Mouse (Mus musculus) brain, embryonic 14.5 days (tissue): Measurements from ENCODE around the gene Fdxr. TPM values are rescaled to one million over a fixed set of nuclear protein-coding genes. Genes with fewer than 3 reads are reported as not detected.

ENCODE experiments used
- DNase-seq: peaks from one replicate; pipeline ENCODE4 v3.0.0-alpha.2; 2011; ENCODE audit warnings: low read depth
- CTCF ChIP-seq: fragments of 200-500 bp; IDR thresholded peaks from 2 replicates; pipeline ENCODE4 v1.5.1; 2012; ENCODE audit warnings: inconsistent platforms, mild to moderate bottlenecking, moderate library complexity, borderline replicate concordance; ENCODE audit not compliant: insufficient read depth, insufficient read length; ENCODE audit errors: extremely low read depth
- POLR2A ChIP-seq: fragments of 200-500 bp; IDR thresholded peaks from 2 replicates; pipeline ENCODE4 v1.6.1; 2012; ENCODE audit warnings: mild to moderate bottlenecking, inconsistent platforms, borderline replicate concordance; ENCODE audit not compliant: poor library complexity, insufficient read depth, insufficient read length, severe bottlenecking; ENCODE audit errors: extremely low read depth
- polyA plus RNA-seq: library from polyadenylated mRNA; depleted of rRNA; stranded (reverse); fragments of >200 nt; gene quantifications from 2 replicates; pipeline ENCODE4 v1.2.3, GENCODE M21; 2012

Fdxr gene
- polyA plus RNA-seq, 1 experiment = 26.1 TPM

DNA sequence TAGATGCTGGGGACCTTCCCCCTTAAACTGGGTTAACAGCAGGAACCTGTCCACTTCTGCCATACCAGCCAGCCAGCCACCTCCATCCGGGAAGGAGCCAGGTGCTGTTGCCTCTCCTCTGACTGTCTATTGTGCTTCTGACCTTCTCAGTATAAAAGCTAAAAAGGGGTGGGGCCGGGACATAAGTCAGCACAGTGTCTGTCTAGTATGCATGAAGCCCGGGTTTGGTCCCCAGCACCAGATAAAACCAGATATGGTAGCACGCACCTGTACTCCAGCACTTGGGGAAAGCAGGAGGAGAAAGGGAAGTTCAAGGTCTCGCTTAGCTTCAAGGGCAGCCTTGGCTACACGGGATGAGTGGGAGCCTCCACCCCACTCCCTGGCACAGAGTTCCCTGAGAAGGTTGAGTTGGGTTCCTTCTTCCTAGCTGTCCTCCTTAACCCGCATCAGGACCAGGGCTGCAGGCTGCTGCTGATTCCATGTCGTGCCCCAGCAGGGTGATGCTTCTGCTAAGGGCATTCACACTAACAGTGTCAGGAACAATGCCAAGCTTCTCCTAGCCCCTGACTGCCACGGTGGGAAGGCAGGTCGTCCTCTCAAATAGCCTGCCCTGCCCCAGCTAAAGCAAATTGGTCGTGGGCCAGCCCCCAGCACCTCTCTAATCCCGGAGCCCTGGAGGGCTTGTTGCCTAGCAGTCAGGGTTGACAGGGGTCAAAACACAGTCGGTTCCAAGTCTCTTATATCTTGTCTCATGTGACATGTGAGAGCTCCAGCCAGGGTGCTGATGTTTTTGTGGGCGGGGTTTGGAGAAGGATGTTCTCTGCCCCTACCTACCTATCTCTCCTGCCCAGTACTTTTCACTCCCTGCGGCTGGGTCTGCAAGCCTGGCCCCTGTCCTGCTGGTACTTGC is 47.6 kb downstream of the Fdxr start:
- DNase-seq = no peak
- TF ChIP-seq CTCF = no peak
- TF ChIP-seq POLR2A = no peak

DNA sequence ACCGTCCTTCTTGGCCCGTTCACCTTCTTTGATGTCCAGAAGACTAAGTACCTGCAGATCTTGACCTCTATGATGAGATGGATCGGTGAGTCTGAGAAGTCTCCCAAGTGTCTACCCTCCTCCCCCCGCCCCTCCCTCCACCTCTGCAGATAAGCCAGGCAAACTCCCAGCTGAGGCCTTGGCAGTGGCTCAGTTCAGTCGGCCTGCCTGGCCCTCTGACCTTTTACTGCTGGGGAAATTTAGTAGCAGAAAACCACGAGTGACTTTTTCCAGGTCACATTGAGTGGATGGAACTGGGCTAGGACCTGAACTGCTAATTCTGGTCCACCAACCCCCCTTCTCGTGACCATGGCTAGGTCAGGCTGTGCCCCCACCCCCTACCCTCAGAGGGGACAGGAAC is 48.4 kb downstream of the Fdxr start:
- TF ChIP-seq CTCF = no peak
- TF ChIP-seq POLR2A = no peak
- no peak for DNase-seq

- DNase-seq = no peak
- TF ChIP-seq CTCF (no peak), POLR2A (no peak)
Measured at GRCm38 (mm10) chr11:115227640-115228039, 49.2 kb downstream of the Fdxr start.

GRCm38 (mm10) chr11:115226811-115227491 is 49.9 kb downstream of the Fdxr start:
- peak; percentile 91 for DNase-seq
- TF ChIP-seq CTCF (no peak), POLR2A (no peak)

DNA sequence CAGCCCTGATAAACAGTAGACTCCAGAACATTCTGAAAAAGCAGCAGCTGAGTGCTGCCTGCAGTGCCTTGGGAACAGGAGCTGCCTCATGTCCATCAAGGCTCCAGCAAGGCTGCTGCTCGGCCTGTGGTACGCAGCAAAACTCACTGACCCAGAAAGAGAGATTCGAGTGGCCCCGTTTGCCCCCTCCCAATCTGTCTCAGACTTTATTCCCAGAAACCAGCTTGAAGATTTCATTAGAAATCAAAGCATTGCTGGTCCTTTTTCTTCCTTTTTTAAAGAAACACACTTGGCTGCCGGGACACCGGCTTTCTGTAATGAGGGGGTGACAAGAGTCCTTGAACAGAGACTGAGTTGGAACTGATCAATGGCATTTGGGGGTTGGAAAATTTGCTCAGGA is 51.5 kb downstream of the Fdxr start:
- TF ChIP-seq POLR2A (no peak), CTCF (no peak)
- peak; percentile 47 for DNase-seq

GRCm38 (mm10) chr11:115224889-115225288 is 52.0 kb downstream of the Fdxr start:
- peak; percentile 72 for DNase-seq
- TF ChIP-seq POLR2A (no peak), CTCF (peak; percentile 72)

GRCm38 (mm10) chr11:115223877-115224276 is 53.0 kb downstream of the Fdxr start:
- DNase-seq = no peak
- no peak for TF ChIP-seq CTCF
- no peak for TF ChIP-seq POLR2A

GRCm38 (mm10) chr11:115223451-115223850 is 53.4 kb downstream of the Fdxr start:
- TF ChIP-seq POLR2A (no peak), CTCF (no peak)

DNA sequence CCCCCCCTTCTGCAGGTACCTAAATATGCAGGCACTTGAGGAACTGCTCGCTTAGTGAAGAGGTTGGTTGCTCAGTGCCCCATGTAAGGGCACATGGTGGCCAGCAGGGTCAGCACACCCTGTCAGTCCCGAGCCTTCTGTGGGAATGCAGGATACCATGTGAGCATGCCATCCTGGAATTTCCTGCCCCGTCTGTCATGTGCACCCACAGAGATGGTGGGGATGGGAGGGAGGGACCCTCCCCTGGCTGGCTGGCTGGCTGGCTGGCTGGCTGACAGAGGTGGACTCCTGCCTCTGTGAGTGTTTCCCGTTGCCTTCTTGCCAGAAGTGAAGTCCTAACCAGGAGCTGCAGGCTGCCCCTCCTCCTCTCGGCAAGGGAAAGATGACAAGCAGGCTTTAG is 54.3 kb downstream of the Fdxr start:
- peak; percentile 27 for DNase-seq
- TF ChIP-seq POLR2A = no peak
- TF ChIP-seq CTCF = no peak

More at GRCm38 (mm10) chr11:115223451-115223850, 53.4 kb downstream of the Fdxr start:
- DNase-seq = no peak

DNA sequence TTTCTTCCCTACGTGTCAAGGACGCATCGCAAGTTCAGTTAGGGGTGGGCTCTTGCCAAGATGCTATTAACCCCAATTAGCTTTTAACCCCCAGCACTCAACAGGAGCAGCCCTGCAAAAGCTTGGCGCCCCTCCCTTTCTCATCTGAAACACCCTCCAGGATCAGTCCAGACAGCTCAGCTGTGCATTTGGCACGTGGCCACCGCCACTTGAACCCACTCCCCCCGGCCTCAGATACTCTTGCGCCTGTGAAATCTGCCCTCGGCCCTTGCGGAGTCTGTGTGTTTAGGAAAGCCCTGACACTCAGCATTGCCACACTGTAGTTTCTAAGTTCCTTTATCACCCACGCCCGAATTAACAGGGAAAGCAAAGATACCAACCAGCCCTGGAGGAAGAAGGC is 54.8 kb downstream of the Fdxr start:
- no peak for TF ChIP-seq CTCF
- no peak for TF ChIP-seq POLR2A
- peak; percentile 83 for DNase-seq

DNA sequence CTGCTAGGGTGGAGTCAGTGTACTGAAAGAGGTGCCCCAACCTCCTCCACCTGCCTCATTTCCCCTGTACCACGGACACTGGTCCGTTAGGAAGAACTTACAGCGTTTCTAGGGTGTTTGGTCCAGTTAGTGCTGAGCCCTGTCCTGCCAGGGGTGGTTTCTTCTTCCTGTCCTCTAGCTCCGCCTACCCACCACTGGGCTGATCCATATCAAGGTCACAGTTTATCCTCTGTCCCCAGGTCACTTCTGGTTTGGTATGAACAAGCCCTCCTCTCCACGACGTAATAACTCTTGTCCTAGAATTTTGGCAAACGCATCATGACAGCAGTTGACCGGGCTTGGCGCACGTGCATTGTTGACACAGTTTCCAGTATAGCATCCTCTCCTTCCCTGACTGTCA is 57.2 kb downstream of the Fdxr start:
- no peak for TF ChIP-seq POLR2A
- no peak for TF ChIP-seq CTCF
- no peak for DNase-seq
